Mouse (Mus musculus) erythroblast, adult 5-6 weeks (primary cell): ENCODE measurements around the gene Sugt1. TPM values are rescaled to one million over a fixed set of nuclear protein-coding genes. Genes with fewer than 3 reads are reported as not detected.

Experiments used
- ATAC-seq: replicated peaks from 2 replicates; pipeline ENCODE4 v1.8.0; 2016; ENCODE audit warnings: moderate number of reproducible peaks, mild to moderate bottlenecking, moderate TSS enrichment, inconsistent platforms; ENCODE audit not compliant: poor library complexity, low FRiP score, severe bottlenecking
- total RNA-seq, 2 experiments: library from RNA; stranded (forward) in 1 of 2; stranded (reverse) in 1 of 2; fragments of 150-400 nt in 1 of 2; fragments of 200-764, 138-1000 nt in 1 of 2; gene quantifications; 2 replicates each; pipeline versions ENCODE4 v1.2.3 to v1.2.4; 2015 to 2017; ENCODE audit warnings: low replicate concordance in 2 of 2

The Sugt1 gene
- total RNA-seq, 2 experiments from 2014 or later: 44.0 to 46.9 TPM

DNA sequence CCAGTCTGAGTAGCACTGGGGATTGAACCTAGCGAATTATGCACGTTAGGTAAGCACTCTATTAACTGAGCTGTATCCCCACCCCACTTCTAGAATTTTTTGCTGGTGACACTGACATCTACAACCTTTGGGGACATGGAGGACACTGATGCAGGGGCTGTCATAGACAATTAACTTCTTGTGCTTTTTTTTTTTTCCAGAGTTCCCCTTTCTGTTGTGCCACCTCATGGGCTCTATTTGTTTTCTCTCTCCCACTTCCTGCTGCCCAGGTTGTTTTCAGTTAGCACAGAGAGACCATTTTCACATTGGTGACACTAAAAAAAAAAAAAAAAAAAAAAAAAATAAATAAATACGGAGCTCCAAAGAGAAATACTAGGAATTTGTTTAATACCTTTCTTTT is 83.5 kb downstream of the Sugt1 start:
- no peak for ATAC-seq

DNA sequence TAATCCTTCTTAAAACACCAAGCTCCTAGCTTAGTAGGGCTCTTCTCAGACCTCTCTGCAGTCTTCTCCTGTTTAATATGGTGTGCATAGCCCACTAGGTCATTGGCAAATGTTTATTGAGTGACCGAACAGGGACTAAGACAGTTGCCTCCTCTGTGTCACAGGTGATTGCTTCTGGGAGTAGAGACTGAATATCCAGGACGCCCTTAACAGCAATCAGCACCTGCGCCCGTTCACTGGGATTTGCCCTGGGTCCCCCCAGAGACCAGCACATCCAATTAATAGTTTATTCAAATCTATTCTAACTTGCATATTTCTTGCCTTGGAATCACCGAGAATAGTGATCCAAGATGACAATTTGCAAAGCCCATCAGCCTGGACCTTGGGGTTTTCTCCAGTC is 85.1 kb downstream of the Sugt1 start:
- ATAC-seq: no peak

- no peak for ATAC-seq
Observed at GRCm38 (mm10) chr14:79673083-79674013, 85.9 kb downstream of the Sugt1 start.

- no peak for ATAC-seq
Observed at GRCm38 (mm10) chr14:79677108-79677753, 89.7 kb downstream of the Sugt1 start.

DNA sequence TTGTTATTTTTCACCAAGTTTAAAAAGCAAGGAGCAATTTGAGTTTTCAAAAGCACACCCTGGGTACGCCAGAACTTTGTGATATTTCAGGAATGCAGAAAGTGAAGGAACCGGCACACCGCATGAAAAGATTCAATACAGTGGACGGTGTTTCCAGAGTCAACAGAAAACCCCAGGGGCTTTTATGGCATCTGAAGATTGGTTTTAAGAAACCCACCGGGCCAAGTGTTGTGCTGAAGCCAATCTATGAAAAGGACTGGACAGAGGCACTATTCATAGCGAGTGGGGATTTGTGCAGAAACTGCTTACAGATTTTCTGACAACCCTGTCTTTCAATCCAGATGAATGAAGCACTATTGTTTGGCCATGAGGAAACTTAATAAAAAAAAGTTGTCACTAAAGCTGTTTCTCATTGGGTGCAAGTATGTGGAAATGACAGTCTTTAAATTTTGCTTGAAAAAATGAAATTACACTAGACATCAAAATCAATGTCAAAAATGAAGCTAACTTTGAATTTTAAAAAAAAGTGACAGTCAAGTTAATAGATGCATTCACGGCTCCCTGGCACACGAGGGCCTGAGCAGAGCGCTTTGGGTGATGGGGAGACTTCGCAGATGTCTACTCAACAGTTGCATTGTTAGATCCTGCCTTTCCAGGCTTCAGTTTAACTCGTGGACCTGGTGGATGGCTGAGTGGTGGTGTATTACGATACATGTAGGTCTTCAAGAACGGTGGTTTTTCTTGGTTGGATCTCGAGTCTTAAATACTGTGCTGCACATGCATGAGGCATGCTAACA is 90.6 kb downstream of the Sugt1 start:
- no peak for ATAC-seq

DNA sequence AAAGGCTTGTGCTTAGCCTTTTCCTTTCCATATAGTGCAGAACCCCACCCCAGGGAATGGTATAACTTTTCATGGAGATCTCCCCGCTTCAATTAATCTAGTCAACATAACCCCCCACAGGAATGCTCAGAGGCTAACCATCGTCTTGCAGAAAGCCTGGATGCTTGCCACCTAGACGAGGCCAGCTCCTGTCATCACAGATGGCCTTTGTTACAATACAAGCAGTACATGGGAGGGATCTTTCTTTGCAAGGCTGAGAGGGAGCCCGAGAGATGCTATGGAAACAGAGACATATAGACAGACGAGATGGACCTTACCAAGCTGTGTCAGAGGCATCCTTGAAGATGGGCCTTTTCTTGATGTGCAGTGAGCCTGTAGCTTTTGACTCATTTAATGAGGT is 93.2 kb downstream of the Sugt1 start:
- no peak for ATAC-seq

Other genes starting within 250 kb of the Sugt1 start
- gene Naa16, start 196.9 kb upstream of the Sugt1 start, total RNA-seq (2015; ENCODE audit: low replicate concordance): 14.2 and 16.7 TPM in 2 replicates
- 12.1 and 13.4 TPM in 2 replicates for gene Naa16, start 196.9 kb upstream of the Sugt1 start, total RNA-seq (2017; ENCODE audit: low replicate concordance)
- 0.96 and 1.0 TPM in 2 replicates for gene Mtrf1, start 189.9 kb upstream of the Sugt1 start, total RNA-seq (2015; ENCODE audit: low replicate concordance)
- 1.3 and 2.9 TPM in 2 replicates for gene Mtrf1, start 189.9 kb upstream of the Sugt1 start, total RNA-seq (2017; ENCODE audit: low replicate concordance)
- gene Kbtbd7, start 161.2 kb upstream of the Sugt1 start, total RNA-seq (2015; ENCODE audit: low replicate concordance): 9.2 and 10.2 TPM in 2 replicates
- gene Kbtbd7, start 161.2 kb upstream of the Sugt1 start, total RNA-seq (2017; ENCODE audit: low replicate concordance): 10.5 and 11.4 TPM in 2 replicates
- gene Kbtbd6, start 135.9 kb upstream of the Sugt1 start, total RNA-seq (2015; ENCODE audit: low replicate concordance): 0.96 and 2.1 TPM in 2 replicates
- 2.6 and 3.6 TPM in 2 replicates for gene Kbtbd6, start 135.9 kb upstream of the Sugt1 start, total RNA-seq (2017; ENCODE audit: low replicate concordance)
- 38.8 and 45.6 TPM in 2 replicates for gene Elf1, start 106.5 kb upstream of the Sugt1 start, total RNA-seq (2015; ENCODE audit: low replicate concordance)
- gene Elf1, start 106.5 kb upstream of the Sugt1 start, total RNA-seq (2017; ENCODE audit: low replicate concordance): 83.8 and 92.9 TPM in 2 replicates
- 12.1 and 13.0 TPM in 2 replicates for gene Wbp4, start 106.2 kb upstream of the Sugt1 start, total RNA-seq (2015; ENCODE audit: low replicate concordance)
- gene Wbp4, start 106.2 kb upstream of the Sugt1 start, total RNA-seq (2017; ENCODE audit: low replicate concordance): 30.7 and 45.6 TPM in 2 replicates
- gene Cnmd, start 74.5 kb downstream of the Sugt1 start, total RNA-seq (2015; ENCODE audit: low replicate concordance): 2.9 TPM in 1 of 2 replicates, not detected in the other
- gene Cnmd, start 74.5 kb downstream of the Sugt1 start, total RNA-seq (2017; ENCODE audit: low replicate concordance): 2.4 TPM in 1 of 2 replicates, not detected in the other
- gene Pcdh8, start 183.6 kb downstream of the Sugt1 start, total RNA-seq (2015; ENCODE audit: low replicate concordance): not detected in 2 replicates
- not detected in 2 replicates for gene Pcdh8, start 183.6 kb downstream of the Sugt1 start, total RNA-seq (2017; ENCODE audit: low replicate concordance)